8 mouse cellular contexts compared by ENCODE assay signal in genomic region chr8:64692651-64693201, GRCm38 (mm10). TPM values are rescaled to one million over a fixed set of nuclear protein-coding genes. Genes with fewer than 3 reads are reported as not detected.
DNase-seq lines count a peak whose midpoint lies in the region; ATAC-seq and TF ChIP-seq lines count a peak whose summit lies in the region.

Gene Cpe (minus strand): TSS chr8:64693054.

- TF ChIP-seq POLR2A in testis, adult 2 months (IDR thresholded peaks at IDR 0.05; ENCODE audit: control insufficient read depth, low read depth, low read length): no peak

- H3K9ac ChIP-seq in forebrain, embryonic 15.5 days (replicated peaks): peak within 1 kb of the TSS; percentile 93
- peak within 1 kb of the TSS; percentile 76 for H3K9ac ChIP-seq in heart, postnatal 0 days (replicated peaks; ENCODE audit: low read depth, low read length)
- peak within 1 kb of the TSS; percentile 21; the same call in 1 of the 2 replicates for H3K9ac ChIP-seq in liver, embryonic 11.5 days (ENCODE audit: low read depth, low read length)

- ATAC-seq in forebrain, embryonic 15.5 days (replicated peaks): peak; percentile 99
- peak; percentile 99 for ATAC-seq in heart, postnatal 0 days (ENCODE audit: insufficient read depth, low read depth)
- ATAC-seq in liver, embryonic 11.5 days (replicated peaks; ENCODE audit: low FRiP score): peak; percentile 89

- no peaks in the 10 kb centered on the region for H3K36me3 ChIP-seq in E14TG2a.4 (ENCODE audit: insufficient read depth, low read length)
- no peaks in the 10 kb centered on the region for H3K36me3 ChIP-seq in forebrain, embryonic 15.5 days
- no peaks in the 10 kb centered on the region for H3K36me3 ChIP-seq in heart, postnatal 0 days (replicated peaks; ENCODE audit: control insufficient read depth, insufficient read depth, low read length)
- no peaks in the 10 kb centered on the region for H3K36me3 ChIP-seq in liver, embryonic 11.5 days (ENCODE audit: control insufficient read depth, insufficient read depth, low read length)
- H3K36me3 ChIP-seq in testis, adult 2 months (ENCODE audit: control insufficient read depth, insufficient read depth, low read length): no peaks in the 10 kb centered on the region

- H3K27me3 ChIP-seq in E14TG2a.4 (ENCODE audit: insufficient read depth, low read length): peaks cover 45% of the 10 kb centered on the region
- no peaks in the 10 kb centered on the region for H3K27me3 ChIP-seq in forebrain, embryonic 15.5 days
- H3K27me3 ChIP-seq in heart, postnatal 0 days (ENCODE audit: control insufficient read depth, insufficient read depth, low read length): no peaks in the 10 kb centered on the region
- H3K27me3 ChIP-seq in liver, embryonic 11.5 days (replicated peaks; ENCODE audit: control insufficient read depth, insufficient read depth, low read length): peaks cover 22% of the 10 kb centered on the region
- no peaks in the 10 kb centered on the region for H3K27me3 ChIP-seq in testis, adult 2 months (ENCODE audit: control insufficient read depth, insufficient read depth, low read length)

- WGBS in forebrain, embryonic 15.5 days: under 1% methylated on average over 53 of the region's 54 CpGs
- WGBS in heart, postnatal 0 days: under 1% methylated on average over 53 of the region's 54 CpGs
- WGBS in liver, embryonic 11.5 days: 1% methylated on average over 53 of the region's 54 CpGs

- H3K4me3 ChIP-seq in E14TG2a.4 (replicated peaks; ENCODE audit: low read length): peak within 1 kb of the TSS; percentile 83
- H3K4me3 ChIP-seq in forebrain, embryonic 15.5 days: peak within 1 kb of the TSS; percentile 70
- peak within 1 kb of the TSS; percentile 72 for H3K4me3 ChIP-seq in heart, postnatal 0 days (ENCODE audit: low read depth, low read length)
- peak within 1 kb of the TSS; percentile 48 for H3K4me3 ChIP-seq in liver, embryonic 11.5 days (ENCODE audit: low read depth, low read length)
- peak within 1 kb of the TSS; percentile 82 for H3K4me3 ChIP-seq in testis, adult 2 months (ENCODE audit: control insufficient read depth, low read depth, low read length)

- no peak for TF ChIP-seq EP300 in heart, postnatal 0 days (IDR thresholded peaks at IDR 0.05; ENCODE audit: low read depth)

- no peaks in the 10 kb centered on the region for H3K9me3 ChIP-seq in E14TG2a.4 (ENCODE audit: low read length)
- H3K9me3 ChIP-seq in forebrain, embryonic 15.5 days: no peaks in the 10 kb centered on the region
- H3K9me3 ChIP-seq in heart, postnatal 0 days (replicated peaks; ENCODE audit: control insufficient read depth, low read length): no peaks in the 10 kb centered on the region
- H3K9me3 ChIP-seq in liver, embryonic 11.5 days (ENCODE audit: control insufficient read depth, low read length): no peaks in the 10 kb centered on the region

- H3K4me1 ChIP-seq in E14TG2a.4 (replicated peaks; ENCODE audit: low read depth, low read length): peaks cover 8% of the 10 kb centered on the region
- H3K4me1 ChIP-seq in forebrain, embryonic 15.5 days: peaks cover 38% of the 10 kb centered on the region
- H3K4me1 ChIP-seq in heart, postnatal 0 days (ENCODE audit: control insufficient read depth, insufficient read depth): peaks cover 7% of the 10 kb centered on the region; the same call in 1 of the 2 replicates
- no peaks in the 10 kb centered on the region for H3K4me1 ChIP-seq in liver, embryonic 11.5 days (replicated peaks; ENCODE audit: control insufficient read depth, insufficient read depth, low read length)
- H3K4me1 ChIP-seq in testis, adult 2 months (ENCODE audit: control insufficient read depth, insufficient read depth, low read length): peaks cover 6% of the 10 kb centered on the region

- TF ChIP-seq CTCF in E14TG2a.4 (conservative IDR thresholded peaks at IDR 0.05; ENCODE audit: low read length): no peak
- TF ChIP-seq CTCF in heart, postnatal 0 days (IDR thresholded peaks at IDR 0.05; ENCODE audit: low read depth): peak; percentile 79
- peak; percentile 52; the same call in 1 of the 2 replicates for TF ChIP-seq CTCF in testis, adult 2 months (IDR thresholded peaks at IDR 0.05; ENCODE audit: control insufficient read depth, insufficient read depth, insufficient replicate concordance, low read depth, low read length)

- H3K4me2 ChIP-seq in forebrain, embryonic 15.5 days (replicated peaks): peak within 1 kb of the TSS; percentile 56
- H3K4me2 ChIP-seq in heart, postnatal 0 days (ENCODE audit: low read depth, low read length): peak within 1 kb of the TSS; percentile 93
- peak within 1 kb of the TSS; percentile 72 for H3K4me2 ChIP-seq in liver, embryonic 11.5 days

- peak; percentile 92 for DNase-seq in cerebellum, adult 11 months
- peak; percentile 83 for DNase-seq in heart, postnatal 0 days (ENCODE audit: low spot score)
- DNase-seq in kidney, postnatal 25 days: peak; percentile 69 to 83
- DNase-seq in liver, embryonic 11.5 days (ENCODE audit: low spot score): peak; percentile 74
- DNase-seq in neural tube, embryonic 10.5 days (ENCODE audit: extremely low spot score, low spot score): peak; percentile 88

- peak within 1 kb of the TSS; percentile 98 for H3K27ac ChIP-seq in forebrain, embryonic 15.5 days (replicated peaks)
- peak within 1 kb of the TSS; percentile 83 for H3K27ac ChIP-seq in heart, postnatal 0 days (ENCODE audit: low read depth)
- no peak within 1 kb of the TSS for H3K27ac ChIP-seq in liver, embryonic 11.5 days (ENCODE audit: low read depth, low read length)
- peak within 1 kb of the TSS; percentile 30; the same call in 1 of the 2 replicates for H3K27ac ChIP-seq in testis, adult 2 months (ENCODE audit: control insufficient read depth, insufficient read depth, low read depth, low read length)

RNA-seq across cellular contexts. Expression of gene Cpe, which starts in this region (rescaled TPM):
- polyA plus RNA-seq in forebrain, embryonic 15.5 days (2015; fragmentation: Nextera tagmentation; extraction: Ambion mirVana): 444 and 498 TPM in 2 replicates
- total RNA-seq in heart, postnatal 0 days (2014; rRNA removed; ENCODE audit: low replicate concordance): 149 and 153 TPM in 2 replicates
- 247 and 273 TPM in 2 replicates for polyA plus RNA-seq in heart, postnatal 0 days (2015; fragmentation: Nextera tagmentation; extraction: Ambion mirVana)
- polyA plus RNA-seq in liver, embryonic 11.5 days (2014; fragmentation: Nextera tagmentation; extraction: Ambion mirVana): 13.7 and 16.8 TPM in 2 replicates
- 30.7 and 42.5 TPM in 2 replicates for polyA plus RNA-seq in testis, adult 2 months (2012; rRNA removed)

Comparison
In these comparisons a context has a peak if more than half of its experiments do, and no peak if none do; other contexts are left out.
1. H3K9ac ChIP-seq: peak in every context shown above with its lines; median percentile 93 in forebrain, embryonic 15.5 days; 76 in heart, postnatal 0 days; 21 in liver, embryonic 11.5 days.